Mouse (Mus musculus): ENCODE results near the gene Yju2. TPM values are rescaled to one million over a fixed set of nuclear protein-coding genes. Genes with fewer than 3 reads are reported as not detected.

Gene Yju2
- total and polyA plus RNA-seq, 2 experiments from 2014 or later: 10.1 to 14.6 TPM

DNA sequence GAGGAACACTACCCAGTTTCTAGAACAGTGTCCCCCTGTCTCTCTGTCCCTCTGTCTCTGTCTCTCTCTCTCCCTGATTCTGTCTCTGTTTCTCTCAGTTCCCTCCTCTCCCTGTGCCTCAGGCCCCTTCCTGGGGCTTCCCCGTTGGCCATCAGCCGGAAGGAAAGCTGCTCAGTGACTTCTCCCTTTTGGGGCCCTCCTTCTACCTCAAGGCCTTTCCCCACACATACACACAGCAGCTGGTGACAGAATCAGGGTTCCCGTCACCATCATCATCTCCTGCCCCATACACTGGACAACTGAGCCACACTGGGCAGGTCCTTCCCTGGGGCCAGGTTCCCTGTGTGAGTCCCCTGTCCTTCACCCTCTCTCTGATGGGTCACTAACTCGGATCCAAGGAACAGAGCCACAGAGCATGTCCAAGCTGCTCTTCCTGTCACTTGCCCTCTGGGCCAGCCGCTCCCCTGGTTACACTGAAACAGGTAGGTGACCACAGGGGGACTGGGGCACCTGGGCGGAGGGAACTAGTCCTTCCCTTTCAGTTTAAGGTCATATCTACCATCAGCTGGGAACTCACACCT lies 6.4 kb upstream of the Yju2 start, which contains the start of gene Ebi3:
TSS of gene Ebi3 (plus strand) at position 194 of the 581 bp plus-strand sequence.
- Histone ChIP-seq H3K4me1 (ENCODE audit: insufficient read depth, low read length) (no peaks in the 10 kb centered on the region), H3K4me2 (ENCODE audit: low read depth, low read length, poor library complexity, severe bottlenecking) (no peak within 1 kb of the TSS), H3K27ac (ENCODE audit: low read depth, low read length) (no peak within 1 kb of the TSS), H3K9ac (replicated peaks; ENCODE audit: low read length, poor library complexity, severe bottlenecking) (no peak within 1 kb of the TSS), H3K27me3 (ENCODE audit: insufficient read depth, low read length) (no peaks in the 10 kb centered on the region), H3K9me3 (ENCODE audit: low read length) (no peaks in the 10 kb centered on the region), H3K4me3 (ENCODE audit: low read depth, low read length) (no peak within 1 kb of the TSS), H3K36me3 (ENCODE audit: insufficient read depth, low read length) (no peaks in the 10 kb centered on the region)
- TF ChIP-seq CTCF (IDR thresholded peaks at IDR 0.05): no peak
- ATAC-seq (ENCODE audit: low FRiP score): no peak
- 81% methylated on average over 6 of the region's 6 CpGs for WGBS
- no peak for DNase-seq (ENCODE audit: low spot score)

- WGBS: 71% methylated on average over 6 of the region's 6 CpGs
- no peaks in the 10 kb centered on the region for H3K27me3 ChIP-seq (ENCODE audit: insufficient read depth, low read length)
- H3K27ac ChIP-seq (ENCODE audit: low read depth, low read length): no peak overlapping the region
- H3K36me3 ChIP-seq (ENCODE audit: insufficient read depth, low read length): no peaks in the 10 kb centered on the region
- no peak overlapping the region for H3K4me2 ChIP-seq (ENCODE audit: low read depth, low read length, poor library complexity, severe bottlenecking)
- DNase-seq (ENCODE audit: low spot score): no peak
- H3K9ac ChIP-seq (replicated peaks; ENCODE audit: low read length, poor library complexity, severe bottlenecking): no peak overlapping the region
- TF ChIP-seq CTCF (IDR thresholded peaks at IDR 0.05): no peak
- peaks cover 4% of the 10 kb centered on the region; the same call in 1 of the 2 replicates for H3K4me1 ChIP-seq (ENCODE audit: insufficient read depth, low read length)
- no peak for ATAC-seq (ENCODE audit: low FRiP score)
- no peak overlapping the region for H3K4me3 ChIP-seq (ENCODE audit: low read depth, low read length)
- H3K9me3 ChIP-seq (ENCODE audit: low read length): no peaks in the 10 kb centered on the region
These were observed 5.1 kb upstream of the Yju2 start for GRCm38 (mm10) chr17:55953751-55954150.

GRCm38 (mm10) chr17:55954229-55954628 lies 4.7 kb upstream of the Yju2 start:
- H3K4me1 ChIP-seq (ENCODE audit: insufficient read depth, low read length): peaks cover 4% of the 10 kb centered on the region; the same call in 1 of the 2 replicates
- DNase-seq (ENCODE audit: low spot score): no peak
- H3K36me3 ChIP-seq (ENCODE audit: insufficient read depth, low read length): no peaks in the 10 kb centered on the region
- ATAC-seq (ENCODE audit: low FRiP score): no peak
- H3K9ac ChIP-seq (replicated peaks; ENCODE audit: low read length, poor library complexity, severe bottlenecking): no peak overlapping the region
- no peak overlapping the region for H3K4me3 ChIP-seq (ENCODE audit: low read depth, low read length)
- WGBS: 44% methylated on average over 16 of the region's 16 CpGs
- H3K4me2 ChIP-seq (ENCODE audit: low read depth, low read length, poor library complexity, severe bottlenecking): no peak overlapping the region
- H3K27ac ChIP-seq (ENCODE audit: low read depth, low read length): no peak overlapping the region
- no peaks in the 10 kb centered on the region for H3K9me3 ChIP-seq (ENCODE audit: low read length)
- no peak for TF ChIP-seq CTCF (IDR thresholded peaks at IDR 0.05)
- H3K27me3 ChIP-seq (ENCODE audit: insufficient read depth, low read length): no peaks in the 10 kb centered on the region

DNA sequence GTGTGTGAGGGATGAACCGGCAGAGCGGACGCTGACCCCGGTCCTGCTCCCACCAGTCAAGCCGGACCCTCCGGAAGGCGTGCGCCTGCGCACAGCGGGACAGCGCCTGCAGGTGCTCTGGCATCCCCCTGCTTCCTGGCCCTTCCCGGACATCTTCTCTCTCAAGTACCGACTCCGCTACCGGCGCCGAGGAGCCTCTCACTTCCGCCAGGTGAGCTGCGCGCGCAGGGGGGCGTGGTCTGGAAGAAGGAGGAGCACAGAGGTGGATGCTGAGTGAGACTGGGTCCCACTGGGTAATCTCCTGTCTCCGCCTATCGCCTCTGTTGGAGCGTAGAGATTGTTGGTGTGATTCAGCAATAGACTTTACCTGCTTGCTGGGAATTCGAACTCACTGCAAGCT lies 2.8 kb upstream of the Yju2 start:
- Histone ChIP-seq H3K36me3 (ENCODE audit: insufficient read depth, low read length) (0 out of 2 replicates have a peak, but pooled peaks cover 4% of the 10 kb centered on the region), H3K27ac (ENCODE audit: low read depth, low read length) (peak overlapping the region; percentile 55), H3K4me2 (ENCODE audit: low read depth, low read length, poor library complexity, severe bottlenecking) (peak overlapping the region; percentile 65), H3K27me3 (ENCODE audit: insufficient read depth, low read length) (no peaks in the 10 kb centered on the region), H3K4me1 (ENCODE audit: insufficient read depth, low read length) (peaks cover 10% of the 10 kb centered on the region; the same call in 1 of the 2 replicates), H3K9me3 (ENCODE audit: low read length) (no peaks in the 10 kb centered on the region), H3K9ac (replicated peaks; ENCODE audit: low read length, poor library complexity, severe bottlenecking) (peak overlapping the region; percentile 64), H3K4me3 (ENCODE audit: low read depth, low read length) (peak overlapping the region; percentile 46)
- under 1% methylated on average over 26 of the region's 26 CpGs for WGBS
- ATAC-seq (ENCODE audit: low FRiP score) (peak; percentile 26), DNase-seq (ENCODE audit: low spot score) (peak; percentile 86)
- TF ChIP-seq CTCF (IDR thresholded peaks at IDR 0.05): peak; percentile 8; the same call in 1 of the 2 replicates

DNA sequence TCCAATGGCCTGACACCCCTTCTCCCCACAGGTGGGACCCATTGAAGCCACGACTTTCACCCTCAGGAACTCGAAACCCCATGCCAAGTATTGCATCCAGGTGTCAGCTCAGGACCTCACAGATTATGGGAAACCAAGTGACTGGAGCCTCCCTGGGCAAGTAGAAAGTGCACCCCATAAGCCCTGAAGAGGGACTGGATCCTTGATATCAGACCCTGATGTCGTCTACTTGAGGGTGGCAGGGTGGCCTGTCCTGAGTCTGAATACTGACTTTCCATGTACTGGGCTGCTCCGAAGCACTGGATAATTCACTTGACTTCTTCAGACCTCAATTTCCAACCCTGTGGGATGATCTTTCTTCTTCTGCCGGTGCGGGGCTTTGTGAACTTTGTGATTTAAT lies 2.3 kb upstream of the Yju2 start:
- Histone ChIP-seq H3K27ac (ENCODE audit: low read depth, low read length) (peak overlapping the region; percentile 55), H3K4me1 (ENCODE audit: insufficient read depth, low read length) (peaks cover 10% of the 10 kb centered on the region; the same call in 1 of the 2 replicates), H3K36me3 (ENCODE audit: insufficient read depth, low read length) (0 out of 2 replicates have a peak, but pooled peaks cover 4% of the 10 kb centered on the region), H3K9ac (replicated peaks; ENCODE audit: low read length, poor library complexity, severe bottlenecking) (peak overlapping the region; percentile 64), H3K27me3 (ENCODE audit: insufficient read depth, low read length) (no peaks in the 10 kb centered on the region), H3K4me3 (ENCODE audit: low read depth, low read length) (peak overlapping the region; percentile 46), H3K4me2 (ENCODE audit: low read depth, low read length, poor library complexity, severe bottlenecking) (peak overlapping the region; percentile 65), H3K9me3 (ENCODE audit: low read length) (no peaks in the 10 kb centered on the region)
- WGBS: 43% methylated on average over 6 of the region's 6 CpGs
- TF ChIP-seq CTCF (IDR thresholded peaks at IDR 0.05): no peak
- no peak for ATAC-seq (ENCODE audit: low FRiP score)
- DNase-seq (ENCODE audit: low spot score): no peak

DNA sequence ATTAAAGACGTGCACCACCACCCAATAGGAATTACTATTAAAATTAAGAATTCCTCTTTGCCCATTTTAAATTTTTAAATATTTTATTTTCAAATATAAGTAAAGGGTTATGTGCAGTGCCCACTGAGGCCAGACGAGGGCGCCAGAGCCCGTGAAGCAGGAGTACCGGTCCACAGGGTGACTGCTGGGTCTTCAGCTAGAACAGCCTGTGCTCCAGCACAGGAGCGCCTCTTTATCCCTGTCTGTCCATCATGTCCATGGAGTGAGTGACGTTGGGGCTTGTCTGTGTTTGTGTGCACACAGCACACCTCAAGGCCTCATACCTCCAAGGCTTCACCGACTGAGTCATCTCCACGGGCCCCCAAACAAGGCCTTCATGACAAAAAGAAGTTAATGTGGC lies 1.7 kb upstream of the Yju2 start:
- peaks cover 8% of the 10 kb centered on the region; the same call in 1 of the 2 replicates for H3K36me3 ChIP-seq (ENCODE audit: insufficient read depth, low read length)
- no peak overlapping the region for H3K9ac ChIP-seq (replicated peaks; ENCODE audit: low read length, poor library complexity, severe bottlenecking)
- ATAC-seq (ENCODE audit: low FRiP score): 0 out of 2 replicates have a peak, but pooled peaks have one; percentile 15
- peak overlapping the region; percentile 18; the same call in 1 of the 2 replicates for H3K4me2 ChIP-seq (ENCODE audit: low read depth, low read length, poor library complexity, severe bottlenecking)
- no peaks in the 10 kb centered on the region for H3K9me3 ChIP-seq (ENCODE audit: low read length)
- WGBS: 16% methylated on average over 9 of the region's 9 CpGs
- no peaks in the 10 kb centered on the region for H3K27me3 ChIP-seq (ENCODE audit: insufficient read depth, low read length)
- TF ChIP-seq CTCF (IDR thresholded peaks at IDR 0.05): peak; percentile 86
- H3K27ac ChIP-seq (ENCODE audit: low read depth, low read length): peak overlapping the region; percentile 18; the same call in 1 of the 2 replicates
- H3K4me3 ChIP-seq (ENCODE audit: low read depth, low read length): no peak overlapping the region
- DNase-seq (ENCODE audit: low spot score): peak; percentile 79
- peaks cover 10% of the 10 kb centered on the region; the same call in 1 of the 2 replicates for H3K4me1 ChIP-seq (ENCODE audit: insufficient read depth, low read length)
